Mouse (Mus musculus) bone marrow, adult 2 months (tissue): ENCODE measurements at regions not wholly inside any gene's neighbourhood (a gene's known extent, or its start where the extent isn't known, plus 50 kb on each side); places are given as distances from the start of the nearest gene placed in this dataset.

Experiments used
- CTCF ChIP-seq: fragments of 200-500 bp; IDR thresholded peaks from 2 replicates; pipeline ENCODE4 v1.5.1; 2011; ENCODE audit warnings: low read length, control low read depth; ENCODE audit not compliant: control insufficient read depth, insufficient read depth
- POLR2A ChIP-seq: fragments of 200-500 bp; IDR thresholded peaks from 2 replicates; pipeline ENCODE4 v1.6.1; 2011; ENCODE audit warnings: low read depth, mild to moderate bottlenecking, control low read depth, low read length, borderline replicate concordance; ENCODE audit not compliant: control insufficient read depth

GRCm38 (mm10) chr4:54615886-54616285 is 329.0 kb upstream of the Zfp462 start:
- TF ChIP-seq CTCF (no peak), POLR2A (no peak)
